Mouse (Mus musculus) embryonic facial prominence, embryonic 11.5 days (tissue): ENCODE measurements around the gene Gm37419. TPM values are rescaled to one million over a fixed set of nuclear protein-coding genes. Genes with fewer than 3 reads are reported as not detected.

ENCODE experiments used
- ATAC-seq: fragments of 200-750 bp; cut with Nextera tagmentation; replicated peaks from 2 replicates; pipeline ENCODE4 v1.8.0; 2017; ENCODE audit warnings: low read depth; ENCODE audit not compliant: insufficient number of reproducible peaks, low FRiP score, low TSS enrichment
- DNase-seq: peaks from one replicate; pipeline ENCODE4 v3.0.0-alpha.2; 2015; ENCODE audit warnings: low spot score
- H3K27ac ChIP-seq: fragments of 300-500 bp; sonication (generic); replicated peaks from 2 replicates; pipeline ENCODE4 v1.5.1; 2014; ENCODE audit warnings: mild to moderate bottlenecking, low read depth, low read length, control low read depth
- H3K27me3 ChIP-seq: fragments of 300-500 bp; sonication (generic); 2 replicates; pipeline ENCODE4 v1.6.1; 2014; ENCODE audit warnings: mild to moderate bottlenecking, low read length, moderate library complexity, mixed read lengths; ENCODE audit not compliant: control insufficient read depth, insufficient read depth
- H3K36me3 ChIP-seq: fragments of 300-500 bp; sonication (generic); replicated peaks from 2 replicates; pipeline ENCODE4 v1.6.1; 2014; ENCODE audit warnings: low read depth, mild to moderate bottlenecking, low read length, moderate library complexity, mixed read lengths; ENCODE audit not compliant: control insufficient read depth, insufficient read depth
- H3K4me1 ChIP-seq: fragments of 300-500 bp; sonication (generic); 2 replicates; pipeline ENCODE4 v1.6.1; 2014; ENCODE audit warnings: low read length, mixed read lengths; ENCODE audit not compliant: control insufficient read depth, insufficient read depth
- H3K4me2 ChIP-seq: fragments of 300-500 bp; sonication (generic); 2 replicates; pipeline ENCODE4 v1.6.1; 2014; ENCODE audit warnings: low read depth, mild to moderate bottlenecking, control low read depth, low read length, moderate library complexity
- H3K4me3 ChIP-seq: fragments of 300-500 bp; sonication (generic); 2 replicates; pipeline ENCODE4 v1.5.1; 2014; ENCODE audit warnings: low read depth, low read length, control low read depth
- H3K9ac ChIP-seq: fragments of 300-500 bp; sonication (generic); replicated peaks from 2 replicates; pipeline ENCODE4 v1.6.1; 2014; ENCODE audit warnings: mild to moderate bottlenecking, control low read depth, low read length
- H3K9me3 ChIP-seq: fragments of 300-500 bp; sonication (generic); replicated peaks from 2 replicates; pipeline ENCODE4 v1.6.1; 2016; ENCODE audit warnings: mild to moderate bottlenecking, low read length, inconsistent platforms, mixed read lengths; ENCODE audit not compliant: control insufficient read depth
- WGBS: fragments of 180-500 bp; shearing (Covaris S2); extraction: QIAGEN DNeasy Blood & Tissue Kit; methylation state at CpG from one replicate; pipeline ENCODE4 v1.1.7; 2014; 5-methylcytosine and 5-hydroxymethylcytosine counted together
- polyA plus RNA-seq: library from polyadenylated mRNA; unstranded; fragments of >200 nt; fragmentation: Nextera tagmentation; extraction: Ambion mirVana; gene quantifications from 2 replicates; pipeline ENCODE4 v1.2.1, GENCODE M21; 2014

The Gm37419 gene
- polyA plus RNA-seq, 1 experiment from 2014 or later, result not detected

DNA sequence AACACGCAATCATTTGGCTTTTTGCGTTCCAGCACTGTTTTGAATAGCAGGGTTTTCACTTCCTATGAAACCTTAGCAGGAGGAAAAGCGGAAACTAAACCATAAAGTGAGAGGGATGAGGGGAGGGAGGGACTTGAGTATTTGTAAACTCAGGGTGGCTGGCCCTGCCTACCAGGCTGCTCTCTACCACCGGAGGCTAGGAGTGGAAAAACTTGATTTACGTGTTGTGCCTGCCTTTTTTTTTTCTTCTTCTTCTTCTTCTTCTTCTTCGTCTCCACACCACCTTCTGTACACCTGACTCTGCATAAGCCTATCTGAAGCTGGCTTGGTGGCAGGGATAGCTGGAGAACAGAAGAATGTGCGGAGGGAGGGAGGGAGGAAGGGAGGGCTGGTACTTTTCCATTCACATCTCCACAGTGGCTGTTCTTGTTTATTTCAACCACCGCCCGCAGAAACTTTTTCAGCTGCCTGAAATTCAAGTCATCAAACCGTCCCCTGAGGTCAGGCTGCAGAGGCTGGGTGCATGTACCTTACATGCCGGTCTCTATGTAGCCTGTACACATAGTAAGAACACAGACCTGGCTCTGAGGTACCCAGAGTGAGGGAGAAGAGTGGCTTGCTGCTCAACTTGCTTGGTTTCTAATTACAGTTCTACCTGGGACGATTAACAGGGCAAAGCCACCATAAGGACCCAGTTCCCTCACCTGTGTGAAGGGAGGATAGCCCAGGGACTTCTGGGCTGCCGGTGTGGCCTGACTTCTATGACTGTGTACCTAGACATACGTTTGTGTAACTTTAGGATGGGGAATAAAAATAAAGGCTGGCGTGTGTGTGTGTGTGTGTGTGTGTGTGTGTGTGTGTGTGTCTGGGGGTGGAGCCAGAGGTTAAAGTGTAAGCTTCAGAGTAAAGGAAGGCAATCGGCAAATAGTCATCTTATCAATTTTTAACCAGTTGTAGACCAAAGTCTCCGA lies 5.4 kb downstream of the Gm37419 start:
- H3K9me3 ChIP-seq, result no peaks in the 10 kb centered on the region
- DNase-seq (no peak), ATAC-seq (no peak)
- no peak overlapping the region for H3K9ac ChIP-seq
- H3K4me2 ChIP-seq, result no peak overlapping the region
- no peaks in the 10 kb centered on the region for H3K27me3 ChIP-seq
- 56% methylated on average over 17 of the region's 17 CpGs for WGBS
- H3K27ac ChIP-seq, result no peak overlapping the region
- H3K4me1 ChIP-seq, result no peaks in the 10 kb centered on the region
- H3K36me3 ChIP-seq, result no peaks in the 10 kb centered on the region
- no peak overlapping the region for H3K4me3 ChIP-seq

DNA sequence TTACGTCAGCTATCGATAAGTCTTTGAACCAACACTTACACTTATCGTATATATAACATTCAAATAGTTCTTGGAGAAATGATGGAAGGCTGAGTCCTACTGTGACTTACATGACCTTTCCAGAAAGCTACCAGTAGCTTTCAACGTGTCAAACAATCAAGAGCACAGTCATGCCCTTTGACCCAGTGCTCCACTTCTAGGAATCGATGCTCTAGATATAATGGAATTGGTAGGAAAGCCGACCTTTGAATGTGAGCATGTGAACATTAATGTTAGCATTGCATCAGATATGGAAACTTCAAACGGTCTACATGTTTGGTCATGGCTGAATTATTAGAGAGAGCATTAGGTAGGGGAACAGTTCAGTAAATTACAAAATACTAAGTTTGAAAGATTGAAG lies 8.1 kb downstream of the Gm37419 start:
- 84% methylated on average over 7 of the region's 7 CpGs for WGBS
- Histone ChIP-seq H3K4me3 (no peak overlapping the region), H3K27me3 (no peaks in the 10 kb centered on the region)

DNA sequence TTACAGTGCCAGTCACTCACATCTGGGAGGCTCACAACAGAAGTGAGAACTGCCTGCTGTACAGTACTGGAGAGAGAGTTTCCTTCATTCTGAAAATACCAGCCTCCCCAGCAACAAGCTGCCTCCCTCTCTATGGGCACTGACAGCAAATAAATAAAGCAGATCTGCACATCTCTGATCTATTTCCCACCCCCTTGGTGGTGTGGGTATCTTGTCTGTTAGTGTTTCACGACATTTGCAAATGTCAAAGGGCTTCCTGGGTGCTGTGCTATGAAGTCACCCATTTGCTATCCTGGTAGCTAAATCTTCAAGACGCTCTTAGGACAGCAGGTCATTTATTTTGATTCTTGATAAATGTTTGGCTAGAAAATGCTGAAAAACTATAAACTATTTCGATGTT lies 8.9 kb downstream of the Gm37419 start:
- WGBS, result 85% methylated on average over 3 of the region's 3 CpGs
- H3K9ac ChIP-seq, result no peak overlapping the region
- H3K36me3 ChIP-seq, result no peaks in the 10 kb centered on the region
- no peak for DNase-seq
- no peak overlapping the region for H3K27ac ChIP-seq
- H3K4me3 ChIP-seq, result no peak overlapping the region
- no peak overlapping the region for H3K4me2 ChIP-seq
- H3K9me3 ChIP-seq, result no peaks in the 10 kb centered on the region
- H3K27me3 ChIP-seq, result no peaks in the 10 kb centered on the region
- ATAC-seq, result no peak
- no peaks in the 10 kb centered on the region for H3K4me1 ChIP-seq

More for the DNA sequence above, 8.1 kb downstream of the Gm37419 start:
- H3K27ac ChIP-seq, result no peak overlapping the region
- no peak overlapping the region for H3K4me2 ChIP-seq
- H3K9ac ChIP-seq, result no peak overlapping the region
- no peaks in the 10 kb centered on the region for H3K9me3 ChIP-seq
- ATAC-seq, result no peak
- no peak for DNase-seq
- no peaks in the 10 kb centered on the region for H3K36me3 ChIP-seq
- H3K4me1 ChIP-seq, result no peaks in the 10 kb centered on the region

DNA sequence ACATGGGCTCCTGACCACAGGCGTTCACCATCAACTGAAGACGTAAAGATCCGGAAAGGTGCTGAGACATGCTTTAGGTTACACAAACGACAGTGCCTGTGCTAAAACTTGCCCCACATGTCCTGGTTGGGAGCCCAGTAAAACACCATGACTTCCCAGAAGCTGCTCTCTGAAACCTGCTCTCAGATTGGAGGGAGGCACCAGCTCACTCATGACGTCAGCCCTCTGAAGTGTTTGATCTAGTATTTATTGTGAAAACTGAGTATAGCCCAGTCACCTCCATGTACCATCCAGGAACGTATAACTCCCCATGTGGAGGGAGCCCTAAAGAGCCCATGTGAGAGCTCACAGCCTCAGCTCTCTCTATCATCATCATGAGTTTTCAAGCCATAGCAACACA lies 9.6 kb downstream of the Gm37419 start:
- WGBS, result 82% methylated on average over 6 of the region's 6 CpGs
- Histone ChIP-seq H3K9ac (no peak overlapping the region), H3K4me2 (no peak overlapping the region), H3K27me3 (no peaks in the 10 kb centered on the region), H3K4me3 (no peak overlapping the region), H3K36me3 (no peaks in the 10 kb centered on the region), H3K4me1 (no peaks in the 10 kb centered on the region), H3K27ac (no peak overlapping the region), H3K9me3 (no peaks in the 10 kb centered on the region)
- ATAC-seq (no peak), DNase-seq (no peak)

DNA sequence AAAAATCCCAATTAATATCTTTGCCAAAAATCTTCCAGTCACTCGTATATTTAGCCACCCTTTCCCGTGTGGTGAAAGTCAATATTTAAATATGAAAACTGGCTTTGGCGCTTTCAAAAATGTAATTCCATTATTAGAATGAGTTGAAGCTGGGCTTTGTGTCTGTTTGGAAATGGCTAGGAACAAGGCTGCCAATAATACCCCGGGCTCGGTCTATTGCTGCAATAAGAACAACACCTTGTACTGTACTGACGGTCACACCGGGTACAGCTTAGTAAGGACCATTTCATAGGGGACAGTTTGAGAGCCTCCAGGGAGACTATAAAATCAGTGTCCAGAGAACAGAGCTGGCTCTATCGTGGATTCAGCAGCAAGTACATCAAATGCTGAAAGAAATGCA lies 17.6 kb downstream of the Gm37419 start:
- no peaks in the 10 kb centered on the region for H3K27me3 ChIP-seq
- no peak overlapping the region for H3K9ac ChIP-seq
- H3K27ac ChIP-seq, result no peak overlapping the region
- H3K4me3 ChIP-seq, result no peak overlapping the region
- no peaks in the 10 kb centered on the region for H3K36me3 ChIP-seq
- no peaks in the 10 kb centered on the region for H3K9me3 ChIP-seq
- H3K4me1 ChIP-seq, result no peaks in the 10 kb centered on the region
- no peak overlapping the region for H3K4me2 ChIP-seq
- no peak for DNase-seq
- ATAC-seq, result no peak
- WGBS, result 89% methylated on average over 8 of the region's 8 CpGs

DNA sequence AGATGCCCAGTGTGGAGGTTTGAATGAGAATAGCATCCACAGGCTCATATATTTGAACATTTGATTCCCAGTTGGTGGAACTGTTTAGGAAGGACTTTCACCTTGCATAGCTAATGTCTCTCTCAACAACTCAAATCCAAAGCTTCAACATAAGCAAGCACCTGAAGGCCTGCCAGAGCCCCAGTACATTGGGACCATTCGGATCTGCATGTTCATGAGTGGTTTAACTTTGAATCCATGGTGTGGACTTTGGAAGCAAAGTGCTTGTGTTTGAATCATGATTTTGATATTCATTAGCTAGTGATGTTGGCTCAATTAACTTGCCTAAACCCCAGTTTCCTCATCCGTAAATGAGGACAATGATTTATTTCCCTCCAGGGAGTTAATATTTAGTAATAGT lies 21.6 kb downstream of the Gm37419 start:
- no peaks in the 10 kb centered on the region for H3K4me1 ChIP-seq
- ATAC-seq (no peak), DNase-seq (no peak)
- H3K9me3 ChIP-seq, result no peaks in the 10 kb centered on the region
- no peaks in the 10 kb centered on the region for H3K27me3 ChIP-seq
- H3K27ac ChIP-seq, result no peak overlapping the region
- 92% methylated on average over 2 of the region's 2 CpGs for WGBS
- H3K9ac ChIP-seq, result no peak overlapping the region
- H3K36me3 ChIP-seq, result no peaks in the 10 kb centered on the region
- H3K4me2 ChIP-seq, result no peak overlapping the region
- no peak overlapping the region for H3K4me3 ChIP-seq

DNA sequence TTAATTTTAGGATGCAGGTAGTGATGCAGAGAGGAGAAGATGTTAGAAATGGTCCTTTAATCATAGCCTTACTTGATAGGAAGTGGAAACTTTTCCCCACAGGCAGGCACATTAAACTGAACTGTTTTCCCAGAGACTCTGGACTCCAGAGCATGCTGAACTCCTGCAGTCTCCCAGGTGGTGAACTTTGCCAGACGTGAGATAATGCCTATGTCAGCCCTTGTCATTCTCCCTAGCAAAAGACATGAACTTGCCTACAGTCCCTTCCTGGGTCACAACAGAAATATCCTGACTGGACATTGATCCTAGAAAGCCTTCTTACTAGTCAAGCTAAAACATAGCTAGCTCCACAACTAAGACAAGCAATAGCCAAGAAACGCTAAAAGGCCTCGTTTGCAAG lies 23.0 kb downstream of the Gm37419 start:
- H3K9me3 ChIP-seq, result no peaks in the 10 kb centered on the region
- DNase-seq, result no peak
- no peaks in the 10 kb centered on the region for H3K27me3 ChIP-seq
- no peak overlapping the region for H3K4me3 ChIP-seq
- H3K4me2 ChIP-seq, result no peak overlapping the region
- no peak overlapping the region for H3K27ac ChIP-seq
- 77% methylated on average over 3 of the region's 3 CpGs for WGBS
- no peak overlapping the region for H3K9ac ChIP-seq
- no peak for ATAC-seq
- H3K36me3 ChIP-seq, result no peaks in the 10 kb centered on the region
- no peaks in the 10 kb centered on the region for H3K4me1 ChIP-seq

DNA sequence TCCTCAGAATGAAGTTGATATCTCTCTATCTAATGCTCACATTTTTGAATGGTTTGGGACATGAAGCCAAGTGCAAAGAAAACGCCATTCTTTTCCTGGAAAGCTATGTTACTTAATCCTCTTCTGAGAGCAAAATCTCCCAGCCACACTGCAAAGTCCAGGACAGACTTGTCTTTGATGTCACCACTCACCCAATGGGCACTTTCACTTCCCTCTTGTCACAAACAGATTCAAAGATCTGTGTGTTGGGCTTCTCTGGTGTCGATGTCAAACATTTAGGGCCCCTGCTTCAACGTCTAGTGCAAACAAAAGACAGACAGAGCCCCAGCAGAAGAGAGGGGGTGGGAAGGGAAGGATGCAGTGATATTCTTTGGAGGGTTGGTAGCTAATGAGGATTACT lies 23.8 kb downstream of the Gm37419 start:
- ATAC-seq (no peak), DNase-seq (no peak)
- Histone ChIP-seq H3K4me3 (no peak overlapping the region), H3K4me1 (no peaks in the 10 kb centered on the region), H3K4me2 (no peak overlapping the region), H3K27ac (no peak overlapping the region), H3K9me3 (no peaks in the 10 kb centered on the region), H3K27me3 (no peaks in the 10 kb centered on the region), H3K9ac (no peak overlapping the region), H3K36me3 (no peaks in the 10 kb centered on the region)
- WGBS, result 44% methylated on average over 3 of the region's 3 CpGs
